Mouse (Mus musculus) forebrain, embryonic 13.5 days (tissue): Measurements from ENCODE around the gene Klhdc1. TPM values are rescaled to one million over a fixed set of nuclear protein-coding genes. Genes with fewer than 3 reads are reported as not detected.

Experiments
- ATAC-seq: fragments of 200-750 bp; cut with Nextera tagmentation; 2 replicates; pipeline ENCODE4 v1.8.0; 2017
- H3K27ac ChIP-seq: fragments of 300-500 bp; sonication (generic); 2 replicates; pipeline ENCODE4 v1.5.1; 2015; ENCODE audit warnings: inconsistent platforms, mild to moderate bottlenecking, moderate library complexity
- H3K27me3 ChIP-seq: fragments of 300-500 bp; sonication (generic); 2 replicates; pipeline ENCODE4 v1.6.1; 2015; ENCODE audit warnings: mild to moderate bottlenecking, inconsistent platforms
- H3K36me3 ChIP-seq: fragments of 300-500 bp; sonication (generic); 2 replicates; pipeline ENCODE4 v1.6.1; 2015; ENCODE audit warnings: mild to moderate bottlenecking, inconsistent platforms; ENCODE audit not compliant: poor library complexity, severe bottlenecking
- H3K4me1 ChIP-seq: fragments of 300-500 bp; sonication (generic); 2 replicates; pipeline ENCODE4 v1.6.1; 2015; ENCODE audit warnings: inconsistent platforms
- H3K4me2 ChIP-seq: fragments of 300-500 bp; sonication (generic); 2 replicates; pipeline ENCODE4 v1.6.1; 2015; ENCODE audit warnings: inconsistent platforms, mild to moderate bottlenecking, moderate library complexity
- H3K4me3 ChIP-seq: fragments of 300-500 bp; sonication (generic); 2 replicates; pipeline ENCODE4 v1.5.1; 2015; ENCODE audit warnings: mild to moderate bottlenecking, inconsistent platforms
- H3K9ac ChIP-seq: fragments of 300-500 bp; sonication (generic); 2 replicates; pipeline ENCODE4 v1.6.1; 2015; ENCODE audit warnings: mild to moderate bottlenecking, inconsistent platforms
- H3K9me3 ChIP-seq: fragments of 300-500 bp; sonication (generic); replicated peaks from 2 replicates; pipeline ENCODE4 v1.6.1; 2016; ENCODE audit warnings: inconsistent platforms
- WGBS: fragments of 180-500 bp; shearing (Covaris S2); methylation state at CpG from one replicate; pipeline ENCODE4 v1.1.7; 2015; 5-methylcytosine and 5-hydroxymethylcytosine counted together
- polyA plus RNA-seq: library from polyadenylated mRNA; unstranded; fragments of >200 nt; fragmentation: Nextera tagmentation; extraction: Ambion mirVana; gene quantifications from 2 replicates; pipeline ENCODE4 v1.2.1, GENCODE M21; 2015

The Klhdc1 gene
- polyA plus RNA-seq, 1 experiment from 2014 or later = 6.4 TPM

DNA sequence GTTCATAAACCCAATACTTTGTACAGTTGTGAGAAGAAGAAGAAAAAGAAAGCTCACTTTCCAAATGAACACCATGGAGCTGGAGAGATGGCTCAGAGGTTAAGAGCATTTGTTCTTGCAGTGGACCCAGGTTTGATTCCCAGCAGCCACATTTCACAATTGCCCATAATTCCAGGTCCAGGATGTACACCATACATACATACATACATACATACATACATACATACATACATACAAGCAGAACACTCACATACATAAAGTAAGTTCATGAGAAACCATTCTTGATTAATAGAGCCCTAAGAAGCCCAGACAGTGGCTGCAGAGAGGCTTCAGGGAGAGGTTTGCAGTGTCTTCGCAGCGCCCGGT, 412 bp downstream of the Klhdc1 start:
- 0% methylated on average over 3 of the region's 3 CpGs for WGBS
- Histone ChIP-seq H3K27me3 (no peaks in the 10 kb centered on the region), H3K4me3 (peak overlapping the region; percentile 71), H3K4me2 (peak overlapping the region; percentile 78), H3K36me3 (no peaks in the 10 kb centered on the region), H3K4me1 (peaks cover 10% of the 10 kb centered on the region; the same call in 1 of the 2 replicates), H3K9me3 (no peaks in the 10 kb centered on the region), H3K27ac (peak overlapping the region; percentile 63), H3K9ac (peak overlapping the region; percentile 86)
- ATAC-seq = no peak; the same call in 1 of the 2 replicates

DNA sequence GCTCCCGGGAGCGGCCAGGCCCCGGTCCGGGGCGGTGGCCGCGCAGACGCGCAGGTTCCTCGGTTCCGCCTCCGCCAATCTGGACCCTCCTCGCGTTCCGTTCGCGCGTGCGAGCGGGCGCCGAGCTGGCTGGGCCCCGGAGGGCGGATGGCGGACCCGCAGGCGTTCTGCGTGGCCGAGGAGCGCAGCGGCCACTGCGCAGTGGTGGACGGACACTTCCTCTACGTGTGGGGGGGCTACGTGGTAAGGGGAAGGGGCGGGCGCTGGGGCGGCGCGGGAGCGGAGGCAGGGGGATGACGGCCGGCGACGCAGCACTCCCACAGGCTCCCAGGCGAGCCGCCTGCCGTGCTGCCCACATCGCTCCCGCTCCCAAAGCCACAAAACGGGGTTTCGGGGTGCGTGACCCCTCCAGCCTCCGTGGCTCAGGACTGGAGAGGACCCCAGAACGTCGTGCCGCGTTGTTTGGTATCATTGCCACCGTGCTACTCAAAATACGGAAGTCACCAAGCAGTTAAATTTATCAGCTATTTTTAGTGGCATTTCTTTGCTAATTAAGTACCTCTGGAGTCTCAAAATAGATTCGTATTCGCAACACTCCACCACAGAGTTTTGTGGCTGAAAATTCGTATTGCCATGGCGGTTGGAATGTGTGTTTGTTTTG, 925 bp downstream of the Klhdc1 start:
- WGBS = under 1% methylated on average over 52 of the region's 64 CpGs

DNA sequence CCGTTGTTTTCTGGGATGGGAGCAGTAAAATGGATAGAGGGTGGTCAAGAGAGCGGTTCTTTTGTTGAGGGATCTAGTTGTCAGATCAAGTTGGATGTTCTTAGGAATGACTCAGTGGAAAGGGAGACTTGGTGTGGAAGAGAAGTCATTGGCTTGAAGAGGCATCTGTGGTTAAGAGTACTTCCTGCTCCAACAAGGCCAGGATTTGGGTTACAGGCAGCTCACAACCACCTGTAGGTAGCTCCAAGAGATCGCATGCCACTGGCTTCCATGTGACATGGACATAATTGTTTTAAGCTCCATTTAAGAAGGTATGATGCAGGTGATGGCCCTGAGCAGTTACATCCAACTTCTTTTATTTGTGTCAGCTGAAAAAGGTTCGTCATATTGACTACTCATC, 8.8 kb downstream of the Klhdc1 start:
- 87% methylated on average over 4 of the region's 4 CpGs for WGBS
- Histone ChIP-seq H3K27ac (no peak overlapping the region), H3K27me3 (no peaks in the 10 kb centered on the region), H3K4me2 (no peak overlapping the region), H3K4me1 (no peaks in the 10 kb centered on the region), H3K9me3 (no peaks in the 10 kb centered on the region), H3K36me3 (no peaks in the 10 kb centered on the region), H3K4me3 (no peak overlapping the region), H3K9ac (no peak overlapping the region)
- ATAC-seq = no peak

More for the DNA sequence above, 925 bp downstream of the Klhdc1 start:
- Histone ChIP-seq H3K36me3 (no peaks in the 10 kb centered on the region), H3K9me3 (no peaks in the 10 kb centered on the region), H3K27me3 (no peaks in the 10 kb centered on the region), H3K4me1 (peaks cover 10% of the 10 kb centered on the region; the same call in 1 of the 2 replicates), H3K27ac (peak overlapping the region; percentile 63), H3K4me2 (peak overlapping the region; percentile 78), H3K9ac (peak overlapping the region; percentile 86), H3K4me3 (peak overlapping the region; percentile 71)
- ATAC-seq = peak; percentile 95

DNA sequence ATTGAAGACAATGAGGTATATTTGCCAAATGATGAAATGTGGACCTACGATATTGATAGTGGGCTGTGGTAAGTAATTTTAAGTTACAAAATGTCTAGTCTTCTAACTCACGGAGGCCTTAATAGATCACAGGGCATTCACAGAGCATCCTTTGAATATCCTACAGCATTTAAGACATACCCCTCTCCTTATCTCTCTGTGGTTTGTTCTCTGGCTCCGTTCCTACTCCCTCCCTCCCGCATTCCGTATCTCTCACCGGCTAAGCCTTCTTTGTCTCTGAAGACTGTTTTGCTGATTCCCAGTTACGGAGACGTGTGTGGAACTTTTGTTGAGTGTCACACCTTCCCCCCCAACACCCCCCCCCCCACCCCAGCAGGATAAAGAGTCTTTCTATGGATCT, 9.8 kb downstream of the Klhdc1 start:
- Histone ChIP-seq H3K4me2 (no peak overlapping the region), H3K4me3 (no peak overlapping the region), H3K9ac (no peak overlapping the region), H3K27ac (no peak overlapping the region), H3K4me1 (no peaks in the 10 kb centered on the region), H3K36me3 (no peaks in the 10 kb centered on the region), H3K27me3 (no peaks in the 10 kb centered on the region), H3K9me3 (no peaks in the 10 kb centered on the region)
- no peak for ATAC-seq
- WGBS = 80% methylated on average over 8 of the region's 8 CpGs

DNA sequence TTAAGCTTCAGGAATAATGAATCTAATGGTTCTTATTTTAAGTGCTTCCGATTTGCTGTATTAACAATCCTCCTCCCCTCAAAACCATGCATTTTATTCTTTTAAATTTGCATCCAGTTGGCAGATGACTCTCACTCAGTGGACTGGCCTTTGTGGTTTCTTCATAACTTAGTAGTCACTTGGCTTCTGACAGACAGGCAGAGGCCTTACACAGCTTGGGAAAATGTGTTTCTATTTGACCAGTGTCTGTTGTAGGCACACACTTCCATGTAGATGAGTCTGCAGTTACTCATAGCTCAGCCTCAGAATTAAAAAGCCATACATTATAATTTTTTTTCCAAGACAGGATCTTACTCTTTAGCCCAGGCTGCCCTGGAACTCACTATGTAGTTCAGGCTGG, 12.8 kb downstream of the Klhdc1 start:
- Histone ChIP-seq H3K4me1 (no peaks in the 10 kb centered on the region), H3K4me3 (no peak overlapping the region), H3K9me3 (no peaks in the 10 kb centered on the region), H3K27ac (no peak overlapping the region), H3K9ac (no peak overlapping the region), H3K27me3 (no peaks in the 10 kb centered on the region), H3K4me2 (no peak overlapping the region), H3K36me3 (no peaks in the 10 kb centered on the region)
- ATAC-seq = no peak
- 88% methylated on average over 1 of the region's 1 CpGs for WGBS

DNA sequence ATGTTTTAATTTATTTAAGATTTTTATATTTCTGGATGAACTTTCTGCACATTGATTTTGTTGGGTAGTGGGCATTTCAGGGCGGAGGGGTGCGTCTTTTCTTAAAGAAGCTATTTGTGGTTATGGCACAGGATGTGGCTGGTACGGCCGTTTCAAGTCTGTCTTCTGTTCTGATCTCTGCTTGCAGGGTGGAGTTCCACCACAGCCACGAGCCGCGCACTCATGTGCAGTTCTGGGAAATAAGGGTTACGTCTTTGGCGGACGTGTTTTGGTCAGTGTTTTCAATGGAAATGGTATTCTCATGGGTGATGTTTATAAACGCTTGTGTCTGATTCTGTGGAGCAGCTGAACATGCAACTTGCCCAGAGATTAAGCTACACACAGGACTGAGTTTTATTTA, 16.9 kb downstream of the Klhdc1 start:
- Histone ChIP-seq H3K4me3 (no peak overlapping the region), H3K9ac (no peak overlapping the region), H3K4me1 (no peaks in the 10 kb centered on the region), H3K9me3 (no peaks in the 10 kb centered on the region), H3K36me3 (no peaks in the 10 kb centered on the region), H3K4me2 (no peak overlapping the region), H3K27me3 (no peaks in the 10 kb centered on the region), H3K27ac (no peak overlapping the region)
- no peak for ATAC-seq
- 87% methylated on average over 11 of the region's 11 CpGs for WGBS

DNA sequence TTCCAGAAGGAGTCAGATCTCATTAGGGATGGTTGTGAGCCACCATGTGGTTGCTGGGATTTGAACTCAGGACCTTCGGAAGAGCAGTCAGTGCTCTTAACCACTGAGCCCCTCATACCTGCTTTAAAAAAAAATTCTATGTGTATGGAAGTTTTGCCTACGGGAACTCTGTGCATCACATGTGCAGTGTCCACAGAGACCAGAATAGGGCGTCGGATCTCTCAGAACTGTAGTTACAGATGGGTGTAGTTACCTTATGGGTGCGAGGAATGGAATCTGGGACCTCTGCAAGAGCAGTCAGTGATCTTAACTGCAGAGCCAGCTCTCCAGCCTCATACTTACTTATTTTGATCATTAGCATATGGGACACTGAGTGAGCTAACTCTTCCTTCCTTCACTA, 21.3 kb downstream of the Klhdc1 start:
- 94% methylated on average over 5 of the region's 5 CpGs for WGBS
- Histone ChIP-seq H3K4me2 (no peak overlapping the region), H3K9me3 (no peaks in the 10 kb centered on the region), H3K27ac (no peak overlapping the region), H3K9ac (no peak overlapping the region), H3K4me3 (no peak overlapping the region), H3K27me3 (no peaks in the 10 kb centered on the region), H3K36me3 (no peaks in the 10 kb centered on the region), H3K4me1 (no peaks in the 10 kb centered on the region)
- ATAC-seq = no peak

DNA sequence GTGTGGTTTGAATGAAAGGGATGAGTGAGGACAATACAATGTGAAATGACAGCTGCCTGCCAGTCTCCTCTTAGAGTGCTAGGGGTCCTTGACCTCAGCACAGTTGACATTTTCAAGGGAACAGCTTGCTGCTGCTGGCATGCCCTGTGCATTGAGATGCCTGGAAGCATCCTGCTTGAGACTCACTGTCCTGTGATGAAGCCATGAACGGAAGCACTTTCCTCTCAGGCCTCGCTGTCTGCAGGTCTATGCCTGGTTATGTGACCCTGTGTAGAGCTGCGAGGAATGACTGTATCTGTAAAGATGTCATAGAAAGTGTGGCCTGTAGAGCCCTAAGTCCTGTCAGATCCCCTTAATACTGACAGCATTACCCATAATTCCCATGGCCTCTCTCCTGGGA, 24.1 kb downstream of the Klhdc1 start:
- Histone ChIP-seq H3K4me2 (no peak overlapping the region), H3K36me3 (no peaks in the 10 kb centered on the region), H3K9me3 (no peaks in the 10 kb centered on the region), H3K27ac (no peak overlapping the region), H3K4me1 (no peaks in the 10 kb centered on the region), H3K9ac (no peak overlapping the region), H3K27me3 (no peaks in the 10 kb centered on the region), H3K4me3 (no peak overlapping the region)
- no peak for ATAC-seq
- WGBS = 97% methylated on average over 3 of the region's 3 CpGs

DNA sequence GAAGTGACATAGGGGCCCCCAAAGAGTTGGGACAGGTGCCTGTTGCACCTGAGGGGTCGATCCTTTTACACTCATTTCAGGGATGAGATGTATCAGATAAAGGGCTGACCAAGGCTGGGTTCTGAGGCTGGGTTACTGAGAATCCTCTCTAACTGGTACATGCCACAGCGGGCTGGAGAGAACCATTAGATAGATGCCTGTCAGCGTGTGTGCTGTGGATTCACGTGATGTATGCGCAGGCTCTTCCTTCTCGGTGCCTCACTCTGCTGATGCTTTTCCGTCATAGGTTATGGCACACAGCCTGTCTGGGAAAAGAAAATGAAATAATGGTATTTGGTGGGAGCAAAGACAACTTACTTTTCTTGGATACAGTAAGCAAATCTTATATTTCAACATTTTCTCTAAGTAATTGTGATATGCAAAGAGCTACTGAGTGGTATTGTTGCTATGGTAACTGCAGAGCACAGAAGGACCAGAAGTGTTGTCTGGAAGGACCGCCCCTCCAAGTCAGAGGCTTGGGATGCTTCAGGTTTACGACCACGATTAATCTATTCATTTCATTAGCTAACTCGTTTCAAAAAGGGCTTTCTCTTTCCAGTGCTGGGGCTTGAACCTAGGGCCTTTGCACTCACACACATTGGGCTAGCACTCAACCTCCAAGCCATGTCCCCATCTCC, 27.1 kb downstream of the Klhdc1 start:
- no peak for ATAC-seq
- Histone ChIP-seq H3K4me2 (no peak overlapping the region), H3K27ac (no peak overlapping the region), H3K4me3 (no peak overlapping the region), H3K36me3 (no peaks in the 10 kb centered on the region), H3K9me3 (no peaks in the 10 kb centered on the region), H3K9ac (no peak overlapping the region), H3K27me3 (no peaks in the 10 kb centered on the region), H3K4me1 (no peaks in the 10 kb centered on the region)
- WGBS = 73% methylated on average over 11 of the region's 11 CpGs

DNA sequence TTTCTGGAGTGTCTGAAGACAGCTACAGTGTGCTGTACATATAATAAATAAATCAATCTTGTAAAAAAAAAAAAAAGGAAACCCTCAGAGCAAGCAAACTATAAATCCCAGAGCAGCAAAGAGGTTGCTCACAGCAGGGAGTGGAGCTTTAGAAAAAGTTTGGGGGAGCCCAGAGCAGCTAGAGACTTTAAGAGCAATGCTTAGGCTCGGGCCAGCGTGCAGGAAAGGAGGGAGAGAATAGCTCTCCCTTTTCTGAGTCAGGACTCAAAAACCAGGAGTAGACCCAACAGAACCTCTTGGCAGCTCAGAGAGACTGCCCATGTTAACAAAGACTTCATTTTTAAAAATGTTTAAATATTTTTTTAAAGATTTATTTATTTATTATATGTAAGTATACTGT, 28.0 kb downstream of the Klhdc1 start:
- Histone ChIP-seq H3K9me3 (no peaks in the 10 kb centered on the region), H3K27ac (no peak overlapping the region), H3K9ac (no peak overlapping the region), H3K4me2 (no peak overlapping the region), H3K4me1 (no peaks in the 10 kb centered on the region), H3K36me3 (no peaks in the 10 kb centered on the region), H3K4me3 (no peak overlapping the region), H3K27me3 (no peaks in the 10 kb centered on the region)
- no peak for ATAC-seq
- 65% methylated on average over 2 of the region's 2 CpGs for WGBS

DNA sequence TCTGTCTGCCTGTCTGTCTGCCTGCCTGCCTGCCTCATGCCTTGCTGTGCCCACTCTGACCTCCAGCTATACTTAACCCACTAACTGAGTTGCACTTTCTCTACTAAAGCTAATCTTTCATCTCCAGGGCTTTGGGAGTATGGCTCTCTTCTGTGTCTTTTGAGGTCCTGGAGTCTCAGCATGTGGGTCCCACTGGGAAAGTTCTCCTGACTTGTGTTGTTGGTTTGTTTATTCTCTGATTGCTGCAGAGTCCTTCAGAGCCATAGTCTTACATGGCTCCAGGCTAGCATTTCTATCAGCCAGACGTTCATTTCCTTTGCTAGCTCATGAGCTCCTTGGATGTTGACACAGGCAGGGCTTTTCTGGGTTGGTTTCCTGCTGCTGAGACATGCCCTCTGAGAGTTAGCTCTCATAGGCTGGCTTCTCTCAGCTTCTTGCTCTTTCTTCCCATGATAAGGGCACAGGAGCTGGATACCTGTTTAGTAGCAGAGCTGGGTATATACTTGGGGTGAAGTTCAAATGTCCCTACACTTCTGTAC, 39.0 kb downstream of the Klhdc1 start:
- H3K9ac ChIP-seq = no peak overlapping the region
- no peaks in the 10 kb centered on the region for H3K27me3 ChIP-seq
- no peak for ATAC-seq
- H3K36me3 ChIP-seq = no peaks in the 10 kb centered on the region
- H3K9me3 ChIP-seq = no peaks in the 10 kb centered on the region
- H3K27ac ChIP-seq = no peak overlapping the region
- no peak overlapping the region for H3K4me2 ChIP-seq
- no peaks in the 10 kb centered on the region for H3K4me1 ChIP-seq
- H3K4me3 ChIP-seq = no peak overlapping the region
- 70% methylated on average over 1 of the region's 1 CpGs for WGBS

DNA sequence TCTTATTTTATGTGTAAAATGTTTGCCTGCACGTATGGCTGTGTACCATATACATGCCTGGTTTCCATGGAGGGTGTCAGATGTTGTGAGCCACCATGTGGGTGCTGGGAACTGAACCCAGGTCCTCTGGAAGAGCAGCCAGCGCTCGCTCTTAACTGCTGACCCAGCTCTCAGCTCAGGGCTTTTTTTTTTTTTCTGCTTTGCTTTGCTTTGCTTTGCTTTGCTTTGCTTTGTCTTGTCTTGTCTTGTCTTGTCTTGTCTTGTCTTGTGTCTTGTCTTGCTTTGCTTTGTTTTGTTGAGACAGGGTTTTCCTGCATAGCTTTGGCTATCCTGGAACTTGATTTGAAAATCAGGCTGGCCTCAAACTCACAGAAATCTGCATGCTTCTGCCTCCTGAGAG, 39.9 kb downstream of the Klhdc1 start:
- no peak for ATAC-seq
- H3K9ac ChIP-seq = no peak overlapping the region
- no peaks in the 10 kb centered on the region for H3K9me3 ChIP-seq
- H3K36me3 ChIP-seq = no peaks in the 10 kb centered on the region
- H3K27ac ChIP-seq = no peak overlapping the region
- no peak overlapping the region for H3K4me3 ChIP-seq
- H3K4me1 ChIP-seq = no peaks in the 10 kb centered on the region
- WGBS = 94% methylated on average over 3 of the region's 3 CpGs
- H3K4me2 ChIP-seq = no peak overlapping the region
- no peaks in the 10 kb centered on the region for H3K27me3 ChIP-seq
